In the genomic region with DNA sequence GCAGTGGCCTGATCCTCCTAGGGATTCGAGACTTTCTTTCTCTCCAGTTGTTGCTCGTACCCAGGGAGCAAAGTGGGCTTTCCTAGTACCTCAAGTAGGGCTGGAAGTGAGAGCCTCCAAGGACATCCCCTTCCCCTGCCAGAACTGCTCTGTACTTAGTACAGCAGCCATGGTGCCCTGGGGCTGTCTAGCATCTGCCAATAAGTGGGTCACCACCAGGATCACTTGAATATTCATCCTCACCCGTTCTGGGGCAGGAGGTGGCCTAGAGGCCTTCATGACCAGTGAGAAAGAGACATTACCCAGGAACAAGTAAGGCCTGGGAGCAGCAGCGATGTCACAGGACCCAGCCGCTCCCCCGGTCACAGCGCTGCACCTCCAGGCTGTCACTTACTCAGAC, we compare ENCODE assay signal across 16 mouse cellular contexts. TPM values are rescaled to one million over a fixed set of nuclear protein-coding genes. Genes with fewer than 3 reads are reported as not detected.
DNase-seq lines count a peak whose midpoint lies in the region; ATAC-seq lines count a peak whose summit lies in the region.
"Had no signal": no experiment of that assay in that cellular context is flagged by ENCODE, and none has a peak within 500 bp of the region (broad histone marks: within the 10 kb centered on the region; RNA-seq: fewer than 3 reads in every experiment).

No protein-coding gene starts in this region.

- no peak overlapping the region for H3K4me3 ChIP-seq in liver, embryonic 16.5 days (ENCODE audit: low read depth, low read length)
- no peak overlapping the region for H3K4me3 ChIP-seq in embryonic facial prominence, embryonic 10.5 days
- H3K4me3 ChIP-seq in macrophage (ENCODE audit: inconsistent target), result no peak overlapping the region
- no peak overlapping the region for H3K4me3 ChIP-seq in forebrain, embryonic 14.5 days (ENCODE audit: low read depth, low read length)
- H3K4me3 ChIP-seq: forebrain, embryonic 12.5 days had no signal

- ATAC-seq in liver, embryonic 16.5 days (ENCODE audit: low read depth), result no peak
- no peak for ATAC-seq in forebrain, embryonic 14.5 days

- no peak overlapping the region for H3K4me2 ChIP-seq in liver, embryonic 16.5 days (ENCODE audit: low read depth, low read length)
- no peak overlapping the region for H3K4me2 ChIP-seq in forebrain, embryonic 14.5 days (ENCODE audit: low read length)
- H3K4me2 ChIP-seq: forebrain, embryonic 12.5 days had no signal

- H3K27ac ChIP-seq in liver, embryonic 16.5 days (ENCODE audit: low read length), result 0 out of 2 replicates have a peak overlapping the region, but pooled peaks have one; percentile 2
- H3K27ac ChIP-seq in embryonic facial prominence, embryonic 10.5 days (replicated peaks), result 0 out of 2 replicates have a peak overlapping the region, but pooled peaks have one; percentile 16
- H3K27ac ChIP-seq in macrophage, result 0 out of 2 replicates have a peak overlapping the region, but pooled peaks have one; percentile 46
- no peak overlapping the region for H3K27ac ChIP-seq in forebrain, embryonic 14.5 days (ENCODE audit: low read depth, low read length)
- H3K27ac ChIP-seq: forebrain, embryonic 12.5 days had no signal

- H3K79me2 ChIP-seq in macrophage (ENCODE audit: inconsistent target), result peaks cover 98% of the 10 kb centered on the region

- no peaks in the 10 kb centered on the region; the same call in 1 of the 2 replicates for H3K4me1 ChIP-seq in liver, embryonic 16.5 days (ENCODE audit: control insufficient read depth, low read depth, low read length)
- H3K4me1 ChIP-seq in embryonic facial prominence, embryonic 10.5 days, result peaks cover 51% of the 10 kb centered on the region
- no peaks in the 10 kb centered on the region for H3K4me1 ChIP-seq in forebrain, embryonic 14.5 days (ENCODE audit: control insufficient read depth, insufficient read depth, low read length)

- peak; percentile 9 to 24 for DNase-seq in cerebellum, postnatal 36 days
- DNase-seq in cerebellum, postnatal 4 days (ENCODE audit: low spot score in 2 of 2), result no peak
- DNase-seq in liver, result no peak
- no peak for DNase-seq in embryonic facial prominence, embryonic 10.5 days (ENCODE audit: low spot score)
- no peak for DNase-seq in forebrain, embryonic 14.5 days (ENCODE audit: low spot score)
- DNase-seq: adrenal gland, postnatal 14 days; B cell, adult 2 months; heart, adult 18-20 months; kidney, adult 9 months; lung, postnatal 10 days; midbrain, embryonic 14.5 days; right cerebral cortex, postnatal 14 days had no signal

- H3K36me3 ChIP-seq in liver, embryonic 16.5 days (ENCODE audit: control insufficient read depth, insufficient read depth), result no peaks in the 10 kb centered on the region
- peaks cover 37% of the 10 kb centered on the region for H3K36me3 ChIP-seq in embryonic facial prominence, embryonic 10.5 days (replicated peaks)
- H3K36me3 ChIP-seq in macrophage (ENCODE audit: inconsistent target), result peaks cover 95% of the 10 kb centered on the region
- H3K36me3 ChIP-seq in forebrain, embryonic 14.5 days (ENCODE audit: control insufficient read depth, insufficient read depth, low read length), result peaks cover 33% of the 10 kb centered on the region

- H3K9me3 ChIP-seq in liver, embryonic 16.5 days (replicated peaks; ENCODE audit: control insufficient read depth, low read length), result no peaks in the 10 kb centered on the region
- H3K9me3 ChIP-seq in embryonic facial prominence, embryonic 10.5 days, result no peaks in the 10 kb centered on the region
- H3K9me3 ChIP-seq in forebrain, embryonic 14.5 days (replicated peaks; ENCODE audit: control insufficient read depth, low read length), result no peaks in the 10 kb centered on the region
- H3K9me3 ChIP-seq: forebrain, embryonic 12.5 days had no signal

- no peaks in the 10 kb centered on the region for H3K27me3 ChIP-seq in liver, embryonic 16.5 days (ENCODE audit: control insufficient read depth, insufficient read depth, low read depth, low read length)
- peaks cover 38% of the 10 kb centered on the region for H3K27me3 ChIP-seq in embryonic facial prominence, embryonic 10.5 days (replicated peaks; ENCODE audit: low read depth, poor library complexity, severe bottlenecking)
- H3K27me3 ChIP-seq in forebrain, embryonic 14.5 days (replicated peaks; ENCODE audit: control insufficient read depth, insufficient read depth, low read length), result no peaks in the 10 kb centered on the region
- H3K27me3 ChIP-seq: forebrain, embryonic 12.5 days had no signal

- H3K9ac ChIP-seq in liver, embryonic 16.5 days (ENCODE audit: low read depth, low read length), result no peak overlapping the region
- no peak overlapping the region for H3K9ac ChIP-seq in forebrain, embryonic 14.5 days (ENCODE audit: low read length)
- H3K9ac ChIP-seq: forebrain, embryonic 12.5 days had no signal

- 72% methylated on average over 7 of the region's 7 CpGs for WGBS in liver, embryonic 16.5 days (ENCODE audit: insufficient replicate concordance)
- WGBS in embryonic facial prominence, embryonic 10.5 days, result 68% methylated on average over 7 of the region's 7 CpGs
- 94% methylated on average over 7 of the region's 7 CpGs for WGBS in macrophage (ENCODE audit: missing documents)
- WGBS in forebrain, embryonic 14.5 days, result 81% methylated on average over 7 of the region's 7 CpGs

RNA-seq across cellular contexts. Expression of a gene that starts 22.3 kb away (rescaled TPM):
- 12.7 TPM in 2 replicates for polyA plus RNA-seq in liver, embryonic 16.5 days (2015; fragmentation: Nextera tagmentation; extraction: Ambion mirVana)
- 18.2 and 18.4 TPM in 2 replicates for polyA plus RNA-seq in embryonic facial prominence, embryonic 10.5 days (2016; fragmentation: Nextera tagmentation; extraction: Ambion mirVana)
- 100 to 1,000 TPM in 1 of 26 experiments, 10 to 100 TPM in 21, 1 to 10 TPM in 4; 2.6 to 108 (median 36.9) TPM for total RNA-seq in macrophage (2018; cell fraction: chromatin; rRNA removed)
- total RNA-seq in macrophage (2018; cell fraction: cytosol; rRNA removed), result 100 to 1,000 TPM in 1 of 26 experiments, 10 to 100 TPM in 25; 28.0 to 101 (median 57.2) TPM
- total RNA-seq in macrophage (2018; cell fraction: nucleus; rRNA removed), result 10 to 100 TPM in 25 of 26 experiments, 1 to 10 TPM in 1; 9.0 to 78.5 (median 40.6) TPM
- 49.9 to 79.6 TPM (median 50.9 TPM) in 3 replicates for polyA plus RNA-seq in macrophage (2018)
- 19.5 and 20.4 TPM in 2 replicates for polyA plus RNA-seq in forebrain, embryonic 14.5 days (2014; fragmentation: Nextera tagmentation; extraction: Ambion mirVana)

RNA-seq across cellular contexts. Expression of a gene that starts 22.7 kb away (rescaled TPM):
- 5.9 and 6.4 TPM in 2 replicates for polyA plus RNA-seq in liver, embryonic 16.5 days (2015; fragmentation: Nextera tagmentation; extraction: Ambion mirVana)
- 10.1 and 10.3 TPM in 2 replicates for polyA plus RNA-seq in embryonic facial prominence, embryonic 10.5 days (2016; fragmentation: Nextera tagmentation; extraction: Ambion mirVana)
- 100 to 1,000 TPM in 12 of 26 experiments, 10 to 100 TPM in 13, 1 to 10 TPM in 1; 7.7 to 184 (median 90.9) TPM for total RNA-seq in macrophage (2018; cell fraction: chromatin; rRNA removed)
- 100 to 1,000 TPM in 22 of 26 experiments, 10 to 100 TPM in 4; 67.8 to 188 (median 142) TPM for total RNA-seq in macrophage (2018; cell fraction: cytosol; rRNA removed)
- total RNA-seq in macrophage (2018; cell fraction: nucleus; rRNA removed), result 100 to 1,000 TPM in 23 of 26 experiments, 10 to 100 TPM in 3; 16.8 to 258 (median 153) TPM
- 86.7 to 149 TPM (median 97.3 TPM) in 3 replicates for polyA plus RNA-seq in macrophage (2018)
- 6.3 and 8.5 TPM in 2 replicates for polyA plus RNA-seq in forebrain, embryonic 14.5 days (2014; fragmentation: Nextera tagmentation; extraction: Ambion mirVana)

RNA-seq across cellular contexts. Expression of a gene that starts 46.8 kb away (rescaled TPM):
- polyA plus RNA-seq in liver, embryonic 16.5 days (2015; fragmentation: Nextera tagmentation; extraction: Ambion mirVana), result 78.8 and 88.7 TPM in 2 replicates
- 39.2 and 42.5 TPM in 2 replicates for polyA plus RNA-seq in embryonic facial prominence, embryonic 10.5 days (2016; fragmentation: Nextera tagmentation; extraction: Ambion mirVana)
- total RNA-seq in macrophage (2018; cell fraction: chromatin; rRNA removed), result 100 to 1,000 TPM in 8 of 26 experiments, 10 to 100 TPM in 18; 30.3 to 205 (median 67.7) TPM
- total RNA-seq in macrophage (2018; cell fraction: cytosol; rRNA removed), result 100 to 1,000 TPM; 153 to 311 (median 221) TPM
- 100 to 1,000 TPM in 15 of 26 experiments, 10 to 100 TPM in 11; 74.2 to 183 (median 104) TPM for total RNA-seq in macrophage (2018; cell fraction: nucleus; rRNA removed)
- 158 to 302 TPM (median 169 TPM) in 3 replicates for polyA plus RNA-seq in macrophage (2018)
- polyA plus RNA-seq in forebrain, embryonic 14.5 days (2014; fragmentation: Nextera tagmentation; extraction: Ambion mirVana), result 39.4 and 48.4 TPM in 2 replicates

RNA-seq across cellular contexts. Expression of a gene that starts 57.1 kb away (rescaled TPM):
- 0.05 and 0.09 TPM in 2 replicates for polyA plus RNA-seq in liver, embryonic 16.5 days (2015; fragmentation: Nextera tagmentation; extraction: Ambion mirVana)
- 0.06 and 0.07 TPM in 2 replicates for polyA plus RNA-seq in embryonic facial prominence, embryonic 10.5 days (2016; fragmentation: Nextera tagmentation; extraction: Ambion mirVana)
- total RNA-seq in macrophage (2018; cell fraction: chromatin; rRNA removed), result under 1 TPM in 3 of 26 experiments, not detected in 23; 0.16 to 0.63 (median 0.20) TPM
- total RNA-seq in macrophage (2018; cell fraction: cytosol; rRNA removed), result under 1 TPM in 3 of 26 experiments, not detected in 23; 0.05 TPM
- under 1 TPM in 2 of 26 experiments, not detected in 24; 0.12 to 0.15 TPM for total RNA-seq in macrophage (2018; cell fraction: nucleus; rRNA removed)
- polyA plus RNA-seq in macrophage (2018), result not detected in 3 replicates
- polyA plus RNA-seq in forebrain, embryonic 14.5 days (2014; fragmentation: Nextera tagmentation; extraction: Ambion mirVana), result 0.12 and 0.14 TPM in 2 replicates
- total RNA-seq: liver, adult 2 months had no signal
- polyA plus RNA-seq: forebrain, embryonic 12.5 days had no signal

Comparison
In these comparisons a context has a peak if more than half of its experiments do, and no peak if none do; other contexts are left out.
1. DNase-seq: peak in cerebellum, postnatal 36 days (2 of 2); none in cerebellum, postnatal 4 days (0 of 2), liver (single experiment), embryonic facial prominence, embryonic 10.5 days (single experiment) and forebrain, embryonic 14.5 days (single experiment).